Mouse (Mus musculus): Measurements from ENCODE around the gene Mcm9.

GRCm38 (mm10) chr10:53512491-53512890 is 117.7 kb downstream of the Mcm9 start:
- no peak for TF ChIP-seq EP300 (IDR thresholded peaks at IDR 0.05; ENCODE audit: low read depth)
- TF ChIP-seq CTCF (IDR thresholded peaks at IDR 0.05; ENCODE audit: low read depth) = peak; percentile 37; the same call in 1 of the 2 replicates

Data from heart, postnatal 0 days (tissue).